8 mouse cellular contexts compared by ENCODE assay signal in the genomic region with DNA sequence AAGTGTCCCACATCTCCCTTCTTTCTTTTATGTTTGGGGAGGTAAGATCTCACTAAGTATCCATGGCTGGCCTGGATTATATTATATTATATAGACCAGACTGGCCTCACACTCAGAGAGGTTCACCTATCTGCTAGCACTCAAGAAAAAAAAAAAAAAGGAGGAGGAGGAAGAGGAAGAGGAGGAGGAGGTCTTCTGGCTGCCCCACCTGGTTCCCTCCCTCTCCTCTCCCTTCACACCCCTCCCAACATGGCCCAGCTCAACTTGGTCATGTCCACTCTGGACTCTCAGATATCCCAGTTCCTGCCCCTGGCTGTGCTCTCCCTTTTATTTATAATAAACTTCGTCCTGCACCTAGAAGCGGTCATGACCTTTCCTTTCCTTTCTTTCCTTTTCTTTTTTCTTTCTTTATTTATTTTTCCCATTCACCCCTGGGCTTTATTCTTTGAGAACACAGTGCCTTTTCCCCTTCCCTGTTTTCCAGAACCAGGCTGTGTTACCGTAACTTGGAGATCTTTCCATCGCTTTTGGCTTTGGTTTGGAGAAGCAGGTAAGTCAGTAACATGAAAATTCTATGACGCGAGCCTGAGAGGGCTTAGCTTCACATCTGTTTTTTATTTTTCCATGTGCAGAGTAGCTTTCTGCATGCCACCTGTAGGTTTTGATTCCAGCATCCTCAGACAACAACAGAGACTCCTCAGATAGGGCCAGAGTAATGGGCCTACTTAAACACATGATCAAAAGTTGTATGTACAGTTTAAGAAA. TPM values are rescaled to one million over a fixed set of nuclear protein-coding genes. Genes with fewer than 3 reads are reported as not detected.
DNase-seq lines count a peak whose midpoint lies in the region; ATAC-seq and TF ChIP-seq lines count a peak whose summit lies in the region.

A gene (plus strand): TSS at position 7 of the 765 bp plus-strand sequence.

- DNase-seq in kidney, adult 2 months, result no peak
- DNase-seq in kidney, adult 9 months, result no peak
- DNase-seq in adrenal gland, adult 8-10 months, result no peak
- DNase-seq in gastrocnemius, postnatal 10 days, result no peak
- DNase-seq in ovary, adult 18-20 months (ENCODE audit: low spot score), result no peak
- no peak for DNase-seq in right cerebral cortex, postnatal 10 days (ENCODE audit: low spot score in 2 of 2)

- H3K27me3 ChIP-seq in kidney, adult 2 months (replicated peaks; ENCODE audit: control insufficient read depth, insufficient read depth, low read length), result no peaks in the 10 kb centered on the region

- no peak for ATAC-seq in inflammation-experienced regulatory T-cells, adult 6 months
- ATAC-seq in megakaryocyte-erythroid progenitor cell, adult 5-6 weeks (replicated peaks; ENCODE audit: low FRiP score, low TSS enrichment, poor library complexity, severe bottlenecking), result no peak

- TF ChIP-seq CTCF in kidney, adult 2 months (conservative IDR thresholded peaks at IDR 0.05; ENCODE audit: insufficient read depth, insufficient read length, low read depth, low read length), result no peak

- H3K36me3 ChIP-seq in kidney, adult 2 months (ENCODE audit: control insufficient read depth, insufficient read depth, low read length), result no peaks in the 10 kb centered on the region

- WGBS in kidney, adult 2 months, result 88% methylated on average over 6 of the region's 6 CpGs

- no peak for TF ChIP-seq POLR2A in kidney, adult 2 months (IDR thresholded peaks at IDR 0.05; ENCODE audit: low read depth, low read length)

- no peak within 1 kb of the TSS for H3K4me3 ChIP-seq in kidney, adult 2 months (ENCODE audit: insufficient read depth, low read depth, low read length)

- H3K4me1 ChIP-seq in kidney, adult 2 months (ENCODE audit: control insufficient read depth, insufficient read depth, low read length), result peaks cover 3% of the 10 kb centered on the region

- no peak within 1 kb of the TSS for H3K27ac ChIP-seq in kidney, adult 2 months (ENCODE audit: insufficient read depth, low read depth, low read length)

RNA-seq across cellular contexts. Expression of the gene that starts here (rescaled TPM):
- 58.7 and 60.3 TPM in 2 replicates for polyA plus RNA-seq in kidney, adult 2 months (2012; rRNA removed)
- total RNA-seq in adrenal gland, adult 8-10 months (2022), result 100 to 1,000 TPM; 103 to 167 (median 141) TPM
- total RNA-seq in gastrocnemius, postnatal 10 days (2021), result 10 to 100 TPM; 46.4 to 50.3 TPM
- 10 to 100 TPM; 23.9 to 54.9 (median 42.7) TPM for polyA plus RNA-seq in inflammation-experienced regulatory T-cells, adult 6 months (2017; shearing (Covaris generic))
- total RNA-seq in megakaryocyte-erythroid progenitor cell, adult 5-6 weeks (2014; fragmentation: Nextera tagmentation), result 20.3 and 21.2 TPM in 2 replicates
- total RNA-seq in megakaryocyte-erythroid progenitor cell, adult 5-6 weeks (2017), result 30.4 and 45.3 TPM in 2 replicates
